Mouse (Mus musculus): Measurements from ENCODE around the gene Sgpp2.

GRCm38 (mm10) chr1:78349219-78349618 lies 39.1 kb downstream of the Sgpp2 start:
- TF ChIP-seq CTCF (IDR thresholded peaks at IDR 0.05; ENCODE audit: low read depth, low read length) (no peak), GATA1 (IDR thresholded peaks at IDR 0.05; ENCODE audit: borderline replicate concordance, low read length) (no peak)

Measured in G1E (cell line).